9 mouse cellular contexts compared by ENCODE assay signal in genomic region chr10:115817056-115817724, GRCm38 (mm10). TPM values are rescaled to one million over a fixed set of nuclear protein-coding genes. Genes with fewer than 3 reads are reported as not detected.
DNase-seq lines count a peak whose midpoint lies in the region; ATAC-seq and TF ChIP-seq lines count a peak whose summit lies in the region.
"Had no signal": no experiment of that assay in that cellular context is flagged by ENCODE, and none has a peak within 500 bp of the region (broad histone marks: within the 10 kb centered on the region; RNA-seq: fewer than 3 reads in every experiment).

No protein-coding gene starts in this region.

- H3K9me3 ChIP-seq in megakaryocyte, embryonic 14.5 days: 0 out of 2 replicates have a peak, but pooled peaks cover 4% of the 10 kb centered on the region

- ATAC-seq in erythroblast, adult 5-6 weeks (replicated peaks; ENCODE audit: low FRiP score, poor library complexity, severe bottlenecking): peak; percentile 96

- peak; percentile 57; the same call in 1 of the 2 replicates for TF ChIP-seq POLR2A in bone marrow, adult 2 months (IDR thresholded peaks at IDR 0.05; ENCODE audit: borderline replicate concordance, control insufficient read depth, low read depth, low read length)

- H3K27ac ChIP-seq in bone marrow, adult 2 months (ENCODE audit: control insufficient read depth, insufficient read depth, low read depth, low read length, poor library complexity): peak overlapping the region; percentile 45; the same call in 1 of the 2 replicates

- no peaks in the 10 kb centered on the region for H3K4me1 ChIP-seq in bone marrow, adult 2 months (ENCODE audit: control insufficient read depth, insufficient read depth, low read length)
- H3K4me1 ChIP-seq in megakaryocyte, embryonic 14.5 days: no peaks in the 10 kb centered on the region

- peak overlapping the region; percentile 60 for H3K4me3 ChIP-seq in bone marrow, adult 2 months (replicated peaks; ENCODE audit: control insufficient read depth, low read depth, low read length)
- peak overlapping the region; percentile 56 for H3K4me3 ChIP-seq in megakaryocyte, embryonic 14.5 days (replicated peaks)

- H3K36me3 ChIP-seq in megakaryocyte, embryonic 14.5 days (replicated peaks; ENCODE audit: low read length): no peaks in the 10 kb centered on the region
- H3K36me3 ChIP-seq: G1E had no signal

- WGBS in bone marrow, adult 2 months: 31% methylated on average over 13 of the region's 13 CpGs

- TF ChIP-seq CTCF in bone marrow, adult 2 months (IDR thresholded peaks at IDR 0.05; ENCODE audit: control insufficient read depth, insufficient read depth, low read length): no peak

- no peaks in the 10 kb centered on the region for H3K27me3 ChIP-seq in megakaryocyte, embryonic 14.5 days (replicated peaks)

- peak; percentile 89 for DNase-seq in liver
- no peak for DNase-seq in adrenal gland, adult 18-20 months (ENCODE audit: low spot score in 2 of 2)
- DNase-seq in T-cell, adult 2 months (ENCODE audit: low spot score): no peak
- DNase-seq in cerebellum, adult 8-10 months: no peak
- DNase-seq: cerebellum, adult 11 months had no signal

RNA-seq across cellular contexts. Expression of gene Tspan8, which starts 0.6 kb away (rescaled TPM):
- polyA plus RNA-seq in bone marrow, adult 2 months (2011; ENCODE audit: insufficient read depth, insufficient read length, low replicate concordance, missing spikeins): 59.2 and 63.6 TPM in 2 replicates
- total RNA-seq in erythroblast, adult 5-6 weeks (2015; ENCODE audit: low replicate concordance): 387 and 395 TPM in 2 replicates
- 589 and 604 TPM in 2 replicates for total RNA-seq in erythroblast, adult 5-6 weeks (2017; ENCODE audit: low replicate concordance)
- not detected in 2 replicates for polyA plus RNA-seq in megakaryocyte, embryonic 14.5 days (2012; ENCODE audit: insufficient read depth, low replicate concordance)
- total RNA-seq in adrenal gland, adult 18-20 months (2021): 1 to 10 TPM in 1 of 2 experiments, under 1 TPM in 1; 0.96 to 1.5 TPM
- polyA plus RNA-seq: G1E had no signal

Comparison
In these comparisons a context has a peak if more than half of its experiments do, and no peak if none do; other contexts are left out.
1. RNA of gene Tspan8, which starts 0.6 kb away (total RNA-seq): 387 to 604 TPM in erythroblast, adult 5-6 weeks; 0.96 to 1.5 TPM in adrenal gland, adult 18-20 months; every median in the first group is over 100 times any median in the second.